Mouse (Mus musculus) lung, adult 2 months (tissue): Measurements from ENCODE around the gene Chst7. TPM values are rescaled to one million over a fixed set of nuclear protein-coding genes. Genes with fewer than 3 reads are reported as not detected.

Experiments used
- DNase-seq: peaks from one replicate; pipeline ENCODE4 v3.0.0; 2022
- H3K4me1 ChIP-seq: fragments of 200-500 bp; 2 replicates; pipeline ENCODE4 v1.6.1; 2011; ENCODE audit warnings: low read length; ENCODE audit not compliant: control insufficient read depth, insufficient read depth
- H3K4me3 ChIP-seq: fragments of 200-500 bp; replicated peaks from 2 replicates; pipeline ENCODE3; 2011; ENCODE audit warnings: low read depth, mild to moderate bottlenecking, control low read depth, low read length; ENCODE audit errors: extremely low read depth
- CTCF ChIP-seq: fragments of 200-500 bp; IDR thresholded peaks from 2 replicates; pipeline ENCODE4 v1.5.1; 2011; ENCODE audit warnings: mild to moderate bottlenecking, low read length, control low read depth; ENCODE audit not compliant: insufficient read depth
- POLR2A ChIP-seq: fragments of 200-500 bp; IDR thresholded peaks from 2 replicates; pipeline ENCODE4 v1.6.1; 2011; ENCODE audit warnings: low read depth, mild to moderate bottlenecking, control low read depth, low read length, borderline replicate concordance; ENCODE audit errors: extremely low read depth
- WGBS: fragments of 180-500 bp; shearing (Covaris S2); methylation state at CpG from one replicate; pipeline ENCODE4 v1.1.7; 2018; 5-methylcytosine and 5-hydroxymethylcytosine counted together
- polyA plus RNA-seq: library from polyadenylated mRNA; depleted of rRNA; stranded (reverse); fragments of >200 nt; gene quantifications from 2 replicates; pipeline ENCODE4 v1.2.3, GENCODE M21; 2012; rRNA removed

Chst7 gene
- polyA plus RNA-seq, result 10.3 and 13.0 TPM in 2 replicates

DNA sequence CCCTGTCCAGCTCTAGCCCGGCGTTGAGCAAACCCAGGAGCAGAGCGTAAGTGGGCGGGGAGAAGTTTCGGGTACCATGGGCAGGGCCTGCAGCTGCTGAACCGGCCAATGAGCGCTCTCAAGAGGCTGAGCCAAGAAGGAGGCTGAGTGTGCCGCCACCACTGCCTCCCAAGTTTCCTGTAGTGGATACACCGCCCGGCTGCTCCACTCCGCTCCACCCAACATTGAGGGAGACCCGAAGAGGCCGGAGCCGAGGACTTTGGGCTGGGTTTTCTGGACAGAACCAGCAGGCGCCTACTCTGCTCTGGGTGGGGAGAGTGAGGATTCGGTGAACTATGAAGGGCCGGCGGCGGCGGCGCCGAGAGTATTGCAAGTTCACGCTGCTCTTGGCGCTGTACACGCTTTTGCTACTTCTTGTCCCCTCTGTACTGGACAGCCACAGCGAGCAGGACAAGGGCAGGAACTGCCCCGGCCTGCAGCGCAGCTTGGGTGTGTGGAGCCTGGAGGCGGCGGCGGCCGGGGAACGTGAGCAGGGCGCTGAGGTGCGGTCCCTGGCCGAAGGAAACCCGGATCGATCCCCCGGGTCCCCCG is at the start of gene Chst7:
Gene Chst7 (plus strand): TSS at position 180 of the 591 bp plus-strand sequence.
- 37% methylated on average over 40 of the region's 40 CpGs for WGBS
- H3K4me3 ChIP-seq, result peak within 1 kb of the TSS; percentile 54
- H3K4me1 ChIP-seq, result no peaks in the 10 kb centered on the region
- peak; percentile 63 for DNase-seq
- no peak for TF ChIP-seq CTCF
- TF ChIP-seq POLR2A, result peak; percentile 46; the same call in 1 of the 2 replicates

DNA sequence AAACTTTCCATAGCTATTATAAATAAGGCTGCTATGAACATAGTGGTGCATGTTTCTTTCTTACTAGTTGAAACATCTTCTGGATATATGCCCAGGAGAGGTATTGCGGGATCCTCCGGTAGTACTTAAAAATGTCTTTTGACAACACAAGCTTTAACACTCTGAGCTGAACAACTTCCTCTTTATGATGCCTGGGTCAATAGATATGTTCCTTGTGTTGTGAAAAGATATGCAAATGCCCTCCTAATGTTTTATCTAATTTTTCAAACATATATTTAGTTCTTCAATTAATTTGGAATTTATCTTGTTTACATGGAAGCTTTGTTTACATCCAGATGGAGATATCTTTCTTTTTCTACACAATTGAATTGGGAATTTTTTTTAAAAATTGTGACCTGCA is 47.1 kb upstream of the Chst7 start:
- DNase-seq, result no peak
- Histone ChIP-seq H3K4me1 (no peaks in the 10 kb centered on the region), H3K4me3 (no peak overlapping the region)
- TF ChIP-seq POLR2A (no peak), CTCF (no peak)
- 90% methylated on average over 2 of the region's 2 CpGs for WGBS

DNA sequence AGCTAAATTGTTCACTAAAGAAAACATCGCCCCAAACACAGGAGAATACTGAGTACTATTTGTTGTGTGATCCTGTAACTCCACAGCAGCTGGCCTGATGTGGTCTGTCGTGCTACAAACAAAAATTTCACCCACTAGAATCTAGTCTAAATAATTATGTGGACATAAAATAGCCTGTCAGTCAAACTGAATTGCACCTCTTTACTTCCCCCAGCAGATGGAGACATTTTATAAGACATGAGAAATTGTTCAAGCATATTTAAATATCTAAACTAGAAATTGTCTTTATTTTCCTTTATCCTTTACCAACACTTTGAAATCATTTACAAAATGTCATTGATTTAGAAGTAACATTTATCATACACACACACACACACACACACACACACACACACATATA is 38.4 kb upstream of the Chst7 start:
- DNase-seq, result no peak
- Histone ChIP-seq H3K4me3 (no peak overlapping the region), H3K4me1 (no peaks in the 10 kb centered on the region)
- 33% methylated on average over 2 of the region's 2 CpGs for WGBS
- TF ChIP-seq POLR2A (no peak), CTCF (peak; percentile 27; the same call in 1 of the 2 replicates)

DNA sequence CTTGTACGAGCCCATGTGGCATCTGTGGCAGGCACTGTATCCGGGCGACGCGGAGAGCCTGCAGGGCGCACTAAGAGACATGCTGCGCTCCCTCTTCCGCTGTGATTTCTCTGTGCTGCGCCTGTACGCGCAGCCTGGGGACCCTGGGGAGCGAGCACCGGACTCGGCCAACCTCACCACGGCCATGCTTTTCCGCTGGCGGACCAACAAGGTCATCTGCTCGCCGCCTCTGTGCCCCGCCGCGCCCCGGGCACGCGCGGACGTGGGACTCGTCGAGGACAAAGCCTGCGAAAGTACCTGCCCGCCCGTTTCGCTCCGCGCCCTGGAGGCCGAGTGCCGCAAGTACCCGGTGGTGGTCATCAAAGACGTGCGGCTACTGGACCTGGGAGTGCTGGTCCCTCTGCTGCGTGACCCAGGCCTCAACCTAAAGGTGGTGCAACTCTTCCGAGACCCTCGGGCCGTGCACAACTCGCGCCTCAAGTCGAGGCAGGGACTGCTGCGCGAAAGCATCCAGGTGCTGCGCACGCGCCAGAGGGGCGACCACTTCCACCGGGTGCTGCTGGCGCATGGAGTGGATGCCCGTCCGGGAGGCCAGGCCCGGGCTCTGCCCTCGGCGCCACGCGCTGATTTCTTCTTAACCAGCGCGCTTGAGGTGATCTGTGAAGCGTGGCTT is 872 bp downstream of the Chst7 start:
- Histone ChIP-seq H3K4me3 (peak overlapping the region; percentile 54), H3K4me1 (no peaks in the 10 kb centered on the region)
- TF ChIP-seq POLR2A, result no peak
- no peak for TF ChIP-seq CTCF
- DNase-seq, result peak; percentile 16
- WGBS, result 36% methylated on average over 65 of the region's 65 CpGs

DNA sequence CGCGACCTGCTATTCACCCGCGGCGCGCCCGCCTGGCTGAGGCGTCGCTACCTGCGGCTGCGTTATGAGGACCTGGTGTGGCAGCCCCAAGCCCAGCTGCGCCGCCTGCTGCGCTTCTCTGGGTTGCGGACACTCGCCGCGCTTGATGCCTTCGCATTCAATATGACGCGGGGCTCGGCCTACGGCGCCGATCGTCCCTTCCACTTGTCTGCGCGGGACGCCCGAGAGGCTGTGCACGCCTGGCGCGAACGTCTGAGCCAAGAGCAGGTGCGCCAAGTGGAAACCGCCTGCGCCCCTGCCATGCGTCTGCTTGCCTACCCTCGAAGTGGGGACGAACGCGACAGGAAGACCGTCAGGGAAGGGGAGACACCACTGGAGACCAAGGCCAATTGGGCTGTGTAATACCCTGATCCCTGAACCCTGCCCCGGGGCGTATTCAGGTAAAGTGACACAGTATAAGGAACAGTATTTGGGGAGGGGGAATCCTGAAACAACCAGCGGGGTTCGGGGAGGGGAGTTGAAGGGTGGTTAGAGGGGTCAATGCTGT is 1.5 kb downstream of the Chst7 start:
- Histone ChIP-seq H3K4me1 (no peaks in the 10 kb centered on the region), H3K4me3 (peak overlapping the region; percentile 54)
- TF ChIP-seq CTCF, result no peak
- TF ChIP-seq POLR2A, result no peak
- 32% methylated on average over 47 of the region's 47 CpGs for WGBS
- no peak for DNase-seq

DNA sequence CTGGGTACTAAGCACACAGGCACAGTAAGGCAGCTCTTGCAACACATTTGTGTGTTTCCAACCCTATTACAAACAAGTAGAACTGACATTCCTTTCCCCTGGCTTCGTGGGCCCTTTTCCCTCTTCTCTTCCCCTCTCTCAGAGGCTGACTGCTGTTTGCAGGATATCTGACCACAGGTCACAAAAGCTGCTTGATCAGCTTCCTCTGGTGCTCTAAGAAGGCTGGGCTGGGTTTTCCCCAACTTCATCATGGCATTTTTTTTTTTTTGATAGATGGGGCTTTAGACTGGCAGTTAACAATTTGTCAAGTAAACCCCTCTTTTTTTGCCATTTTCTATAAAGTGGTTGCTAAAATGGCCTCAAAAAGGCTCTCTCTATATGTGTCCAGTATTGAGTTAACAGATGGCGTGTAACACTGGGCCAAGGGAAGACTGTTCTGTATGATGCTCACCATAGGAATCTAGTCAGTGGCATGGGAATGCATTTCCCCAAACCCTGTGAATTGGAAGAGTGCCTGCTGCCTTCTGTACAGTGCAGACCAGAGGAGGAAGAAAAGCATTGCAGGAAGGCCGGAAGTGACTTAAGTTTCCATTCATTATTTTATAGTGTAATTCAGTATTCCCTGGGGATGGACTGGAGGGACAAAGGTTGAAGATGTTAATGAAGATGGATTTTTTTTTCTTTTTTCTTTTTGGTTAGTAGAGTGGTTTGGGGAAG is 2.6 kb downstream of the Chst7 start:
- no peak for DNase-seq
- no peak for TF ChIP-seq POLR2A
- no peak for TF ChIP-seq CTCF
- H3K4me3 ChIP-seq, result no peak overlapping the region
- 48% methylated on average over 3 of the region's 3 CpGs for WGBS
- H3K4me1 ChIP-seq, result peaks cover 2% of the 10 kb centered on the region; the same call in 1 of the 2 replicates

DNA sequence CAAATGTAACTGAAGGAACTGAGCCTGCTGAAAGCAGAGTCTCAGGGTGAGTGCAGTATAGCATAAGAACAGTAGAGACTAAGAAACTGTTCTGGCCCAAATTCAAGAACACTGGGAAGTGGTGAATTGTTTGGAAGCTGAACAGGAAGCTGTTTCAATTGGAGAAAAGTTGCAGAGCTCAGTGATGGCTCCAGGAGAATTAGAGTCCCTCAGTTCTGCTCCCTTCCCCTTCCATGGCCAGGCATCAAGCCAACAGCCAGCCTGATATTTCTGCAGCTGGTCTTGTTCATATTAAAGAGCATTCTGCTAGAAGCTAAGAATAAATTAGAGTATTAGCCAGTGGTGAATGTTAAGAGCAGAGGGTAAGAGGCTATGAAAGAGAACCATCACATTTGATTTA is 7.3 kb downstream of the Chst7 start:
- TF ChIP-seq CTCF (no peak), POLR2A (no peak)
- no peak for DNase-seq
- Histone ChIP-seq H3K4me1 (peaks cover 3% of the 10 kb centered on the region; the same call in 1 of the 2 replicates), H3K4me3 (no peak overlapping the region)

DNA sequence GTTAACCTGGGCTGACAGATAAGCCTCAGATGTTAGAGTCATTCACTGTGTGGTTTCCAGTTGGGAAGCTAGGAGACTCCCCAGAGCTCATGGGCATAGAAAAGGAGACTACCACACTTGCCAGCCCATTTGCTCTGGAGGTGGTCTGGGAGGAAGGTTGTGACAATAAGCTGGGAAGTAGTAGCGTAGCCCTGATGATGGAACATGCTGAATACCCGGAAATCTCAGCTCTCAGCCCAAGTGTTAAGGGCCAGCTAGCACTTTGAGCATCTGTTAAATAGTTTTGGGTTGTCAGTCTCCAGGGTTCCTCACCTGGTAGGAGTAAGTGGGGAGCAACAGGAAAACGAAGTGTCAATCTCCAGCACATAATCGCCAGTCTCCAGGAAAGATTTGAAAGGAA is 10.8 kb downstream of the Chst7 start:
- peaks cover 3% of the 10 kb centered on the region; the same call in 1 of the 2 replicates for H3K4me1 ChIP-seq
- WGBS, result 56% methylated on average over 4 of the region's 4 CpGs
- no peak overlapping the region for H3K4me3 ChIP-seq
- TF ChIP-seq CTCF, result no peak
- no peak for TF ChIP-seq POLR2A
- DNase-seq, result no peak

DNA sequence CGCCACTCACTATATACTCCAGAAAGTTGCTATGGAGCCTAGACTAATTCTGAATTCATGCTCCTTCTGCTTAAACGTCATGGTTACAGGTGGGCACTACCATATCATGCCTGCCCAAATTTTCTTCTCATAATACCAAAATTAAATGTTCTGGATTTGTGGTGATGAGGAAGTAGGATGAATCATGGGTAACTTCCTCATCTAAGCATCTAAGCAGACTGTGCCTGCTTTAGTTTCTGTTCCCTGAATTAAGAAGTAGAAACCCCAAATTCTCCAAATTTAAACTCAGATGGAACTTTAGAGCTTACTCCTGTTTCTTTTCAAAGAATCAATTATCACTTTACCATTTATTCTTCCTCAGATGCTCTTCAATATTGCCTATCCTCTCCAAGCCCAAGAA is 58.4 kb downstream of the Chst7 start:
- DNase-seq, result no peak
- Histone ChIP-seq H3K4me3 (no peak overlapping the region), H3K4me1 (no peaks in the 10 kb centered on the region)
- TF ChIP-seq POLR2A (no peak), CTCF (no peak)
- WGBS, result 64% methylated on average over 2 of the region's 2 CpGs
